Mouse (Mus musculus): Measurements from ENCODE around the gene Cops6.

Cops6 gene

DNA sequence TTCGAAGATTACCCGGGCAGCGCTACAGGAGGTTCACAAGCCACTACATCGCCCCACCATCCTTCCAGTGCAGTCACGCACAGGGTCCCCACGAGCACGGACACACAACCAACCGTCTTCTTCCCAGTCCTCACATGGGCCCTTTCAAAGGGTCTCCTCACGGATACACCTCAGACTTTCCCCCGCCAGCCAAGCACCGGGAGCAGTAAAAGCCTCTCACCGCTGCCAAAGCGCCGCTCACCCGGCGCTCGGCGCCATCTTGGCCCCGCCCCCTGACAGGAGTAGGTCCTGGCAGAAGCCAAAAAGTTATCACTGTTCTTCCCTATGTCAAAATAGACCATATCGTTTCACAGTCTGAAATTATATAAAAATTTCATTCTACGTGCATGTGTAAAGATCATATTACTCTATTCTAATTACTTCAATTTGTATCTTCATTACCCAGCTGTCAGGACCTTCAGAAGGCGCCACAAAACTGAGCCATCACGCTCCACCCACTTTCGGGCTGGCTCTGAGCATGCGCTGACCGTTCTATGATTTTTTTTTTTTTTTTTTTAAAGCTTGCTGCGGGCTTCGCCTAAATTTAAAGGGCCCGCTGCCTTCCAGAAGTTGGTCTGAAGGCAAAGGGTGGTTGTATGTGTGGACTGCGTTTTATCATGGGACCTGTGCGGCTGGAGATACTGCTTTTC lies 26.2 kb downstream of the Cops6 start, which contains the start of the genes Taf6 and Cnpy4:
Taf6 (minus strand) TSS at position 502 of the 689 bp plus-strand sequence.
Cnpy4 (plus strand) TSS at position 536 of the 689 bp plus-strand sequence.
- in situ Hi-C loops (cut with MboI, MseI), result no loop called here

DNA sequence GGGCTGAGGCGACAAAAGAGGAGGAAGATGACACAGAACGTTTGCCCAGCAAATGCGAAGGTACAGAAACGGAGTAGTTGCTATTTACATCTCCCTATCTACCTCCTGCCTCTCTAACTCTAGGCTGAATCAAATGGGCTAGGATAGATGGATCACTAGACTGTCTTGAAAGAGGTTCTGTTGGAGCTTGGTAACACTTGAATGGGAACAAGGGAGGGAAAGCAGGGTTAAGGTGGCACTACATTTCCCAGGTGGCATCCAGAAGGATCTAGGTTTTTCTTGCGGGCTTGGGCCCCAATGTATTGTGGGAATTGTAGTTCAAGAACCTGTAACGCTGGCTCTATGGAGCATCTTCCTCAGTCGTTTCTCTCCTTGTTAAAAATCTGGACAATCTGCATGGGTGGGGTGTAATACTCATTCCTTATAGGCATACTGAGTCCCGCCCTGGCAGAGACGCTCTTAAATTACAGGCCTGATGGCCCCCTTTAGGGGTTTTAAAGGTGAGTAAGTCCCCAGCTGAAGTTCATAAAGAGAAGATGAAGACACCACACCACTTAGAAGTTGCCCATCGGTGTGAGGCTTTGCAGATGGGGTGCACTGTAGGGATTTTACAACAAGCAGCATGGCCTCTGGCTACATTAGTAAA lies 26.9 kb downstream of the Cops6 start:
- in situ Hi-C loops (cut with MboI, MseI), result no loop called here

DNA sequence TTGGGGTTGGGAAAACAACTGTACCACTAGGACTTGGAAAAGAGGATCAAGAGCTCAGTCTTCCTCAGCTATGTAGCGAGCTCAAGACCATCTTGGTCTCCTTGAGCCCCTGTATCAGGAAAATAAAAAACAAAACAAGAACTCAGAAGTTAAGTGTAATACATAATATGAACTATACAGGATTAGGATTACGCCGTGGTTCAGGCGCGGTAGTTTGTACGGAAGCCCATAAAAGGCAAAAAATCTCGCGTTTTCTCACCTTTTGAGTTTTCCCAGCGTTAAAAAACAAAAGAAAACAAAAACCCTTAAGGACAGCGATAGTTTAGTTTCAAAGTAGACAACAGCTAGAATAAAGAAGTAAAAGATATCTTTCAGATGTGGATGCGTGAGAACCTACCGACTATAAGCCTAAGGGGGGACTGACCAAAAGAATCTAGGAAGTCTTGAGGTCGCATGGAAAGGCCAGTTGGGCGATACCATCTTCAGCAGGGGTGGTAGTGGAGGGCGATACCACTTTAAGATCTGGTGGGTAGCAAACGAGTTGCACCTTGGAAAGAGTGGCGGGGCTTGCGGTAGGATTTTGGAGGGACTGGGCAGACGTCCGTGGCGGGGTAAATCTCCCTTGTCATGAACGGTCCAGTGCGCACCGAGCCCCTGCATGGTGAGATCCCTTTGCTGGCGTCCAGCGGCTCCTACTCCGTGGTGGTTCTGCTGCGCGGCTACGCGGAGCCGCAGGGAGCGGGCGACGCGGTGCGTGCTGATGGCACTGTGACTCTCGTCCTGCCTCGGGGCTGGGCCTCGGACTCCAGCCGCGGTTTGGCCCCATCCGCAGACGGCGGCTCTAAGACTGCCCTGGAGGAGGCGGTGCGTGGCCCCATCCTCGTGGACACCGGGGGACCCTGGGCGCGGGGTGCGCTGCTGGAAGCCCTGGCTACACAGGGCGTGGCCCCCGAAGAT lies 33.2 kb downstream of the Cops6 start, which contains the start of gene Mblac1:
Mblac1 (plus strand) TSS at position 544 of the 957 bp plus-strand sequence.
- in situ Hi-C loops (cut with MboI, MseI), result loop anchor here (5.0 kb wide), 1 partner anchor 83 kb away; the partner anchor contains the start of gene Gm43720

DNA sequence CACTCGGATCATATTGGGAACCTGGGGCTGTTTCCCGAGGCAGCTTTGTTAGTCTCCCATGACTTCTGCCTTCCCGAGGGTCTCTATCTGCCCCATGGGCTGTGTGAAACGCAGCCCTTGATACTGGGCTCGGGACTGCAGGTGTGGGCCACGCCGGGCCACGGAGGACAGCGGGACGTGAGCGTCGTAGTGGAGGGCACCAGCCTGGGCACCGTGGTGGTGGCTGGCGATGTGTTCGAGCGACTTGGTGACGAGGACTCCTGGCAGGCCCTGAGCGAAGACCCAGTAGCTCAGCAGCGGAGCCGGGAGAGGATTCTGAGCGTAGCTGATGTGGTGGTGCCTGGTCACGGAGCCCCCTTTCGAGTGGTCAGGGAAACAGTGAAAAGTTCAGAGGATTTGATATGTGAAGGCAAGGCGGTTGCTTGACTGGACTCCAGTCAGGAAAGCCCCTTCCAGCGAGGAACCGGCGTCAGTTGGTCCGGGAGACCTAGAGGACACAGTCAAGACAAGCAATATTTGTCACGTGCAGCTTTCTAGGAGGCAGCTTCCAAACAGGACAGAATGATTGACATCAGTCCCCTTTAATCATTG lies 34.0 kb downstream of the Cops6 start:
- in situ Hi-C loops (cut with MboI, MseI), result loop anchor here (5.0 kb wide), 1 partner anchor 82 kb away; the partner anchor contains the start of gene Gm43720

DNA sequence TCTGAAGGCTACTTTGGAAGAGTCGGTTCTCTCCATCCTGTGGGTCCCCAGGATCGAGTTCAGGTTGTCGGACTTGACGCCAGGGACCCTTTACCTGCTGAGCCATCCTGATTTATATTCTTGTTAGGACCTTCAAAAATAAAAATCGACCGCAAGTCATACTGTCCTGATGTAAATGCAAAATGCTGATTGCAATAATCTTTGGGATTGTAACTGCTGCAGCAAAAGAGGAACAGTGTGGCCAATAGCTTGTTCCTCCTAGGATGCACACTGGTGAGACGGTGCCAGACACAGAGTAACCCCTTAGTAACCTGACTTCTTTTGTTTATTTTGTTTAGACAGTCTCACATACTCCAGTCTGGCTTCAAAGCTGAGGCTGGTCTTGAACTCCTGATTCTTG lies 34.6 kb downstream of the Cops6 start:
- in situ Hi-C loops (cut with MboI, MseI), result no loop called here

DNA sequence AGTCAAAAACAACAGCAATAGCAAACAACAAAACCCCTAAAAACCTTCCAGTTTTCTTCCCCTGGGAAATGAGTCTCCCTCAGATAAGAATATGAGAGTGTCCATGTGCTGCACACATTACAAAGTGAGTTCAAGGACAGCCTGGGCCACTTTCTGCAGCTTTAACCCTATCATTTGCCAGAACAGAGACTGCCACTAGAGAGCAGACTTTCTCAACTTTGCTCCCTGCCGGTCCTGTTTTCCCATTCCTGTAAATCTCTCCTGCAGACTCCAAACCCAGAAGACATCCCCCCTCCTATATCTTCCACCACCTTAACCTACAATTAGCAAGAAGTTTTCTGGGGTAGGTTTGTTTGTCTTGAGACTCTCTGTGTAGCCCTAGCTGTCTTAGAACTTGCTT lies 38.7 kb downstream of the Cops6 start:
- in situ Hi-C loops (cut with MboI, MseI), result no loop called here

DNA sequence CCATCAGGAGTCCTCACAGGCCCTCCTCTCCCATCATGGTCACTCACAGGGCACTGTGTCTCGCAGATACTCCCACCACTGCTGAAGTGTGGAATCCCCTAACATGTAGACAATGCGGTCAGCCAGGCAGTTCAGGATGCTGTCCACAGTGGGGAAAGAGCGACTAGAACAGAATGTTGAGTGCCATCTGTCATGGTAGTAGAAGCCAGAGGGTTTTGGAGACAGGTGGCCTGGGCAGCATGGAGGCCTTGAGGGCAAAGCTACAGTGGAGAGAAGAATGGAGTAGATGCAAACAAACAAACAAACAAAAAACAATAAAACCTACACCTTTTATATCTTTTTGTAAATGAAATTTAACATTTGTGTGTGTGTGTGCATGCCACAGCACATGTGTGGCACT lies 41.2 kb downstream of the Cops6 start:
- in situ Hi-C loops (cut with MboI, MseI), result no loop called here

DNA sequence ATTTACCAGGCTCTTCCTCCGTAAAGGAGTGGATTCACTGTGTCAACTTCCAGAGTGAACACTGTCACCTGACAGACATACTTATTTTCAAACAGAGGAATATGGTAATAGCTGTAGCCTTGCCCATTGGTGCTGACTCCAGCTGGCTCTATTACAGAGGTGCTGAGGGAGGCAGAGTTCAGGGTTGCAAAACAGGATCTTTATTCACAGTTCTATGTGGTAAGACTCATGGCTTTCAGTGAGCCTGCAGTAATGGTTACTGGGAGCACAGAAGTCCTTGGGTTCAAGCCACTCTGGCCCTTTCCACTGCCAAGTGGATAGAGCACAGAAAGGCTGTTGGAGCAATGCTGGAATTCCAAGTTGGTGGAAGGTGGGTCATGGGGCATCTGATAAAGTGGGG lies 46.4 kb downstream of the Cops6 start:
- in situ Hi-C loops (cut with MboI, MseI), result loop anchor here (5.0 kb wide), 1 partner anchor 445 kb away; no protein-coding TSS in a partner anchor

DNA sequence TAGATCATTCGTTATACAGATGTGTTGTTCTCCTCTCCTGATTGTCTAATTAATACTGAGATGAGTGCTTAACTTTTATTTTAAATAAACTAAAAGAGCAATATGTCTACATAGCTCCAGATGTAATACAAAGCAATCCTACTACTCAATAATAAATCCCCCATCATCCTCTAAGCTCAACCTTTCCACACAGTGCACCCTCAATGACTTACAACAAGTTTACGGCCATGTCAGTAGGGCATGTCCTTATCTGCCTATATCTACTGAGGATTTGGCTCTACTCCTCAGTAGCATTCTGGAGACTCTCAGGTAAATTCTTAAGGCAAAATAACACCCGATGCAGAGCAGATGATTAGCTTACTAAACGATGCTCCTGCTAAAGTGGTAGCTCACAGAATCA lies 47.0 kb downstream of the Cops6 start:
- in situ Hi-C loops (cut with MboI, MseI), result loop anchor here (5.0 kb wide), 1 partner anchor 444 kb away; no protein-coding TSS in a partner anchor
